Mouse (Mus musculus): ENCODE measurements around the gene Unk.

Gene Unk

GRCm38 (mm10) chr11:116030088-116030897, at the start of gene Unk:
Gene Unk, plus strand, starts transcription at chr11:116030322.
- DNase-seq (ENCODE audit: low read depth), result peak; percentile 99

- no peak for DNase-seq (ENCODE audit: low read depth)
Measured at GRCm38 (mm10) chr11:115982472-115982871, 47.6 kb upstream of the Unk start.

DNA sequence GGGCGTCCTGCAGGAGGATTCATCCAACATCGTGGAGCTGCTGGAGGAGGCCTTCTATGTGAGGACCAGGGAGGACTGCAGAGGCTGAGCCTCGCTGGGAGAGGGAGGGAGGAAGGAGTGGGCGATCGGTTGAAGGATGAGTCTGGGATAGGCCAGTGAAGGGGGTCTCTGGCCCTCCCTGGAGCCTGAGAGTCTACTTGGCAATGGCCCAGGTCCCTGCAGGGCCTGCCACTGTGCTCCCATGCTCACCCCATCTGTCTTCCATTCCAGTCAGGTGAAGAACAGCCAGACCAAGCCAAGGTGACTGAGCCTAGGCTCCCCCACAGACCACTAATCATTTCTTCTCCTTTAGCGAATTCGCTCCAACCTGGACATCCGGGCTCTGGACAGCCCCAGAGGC, 46.8 kb upstream of the Unk start:
- DNase-seq (ENCODE audit: low read depth), result no peak

DNA sequence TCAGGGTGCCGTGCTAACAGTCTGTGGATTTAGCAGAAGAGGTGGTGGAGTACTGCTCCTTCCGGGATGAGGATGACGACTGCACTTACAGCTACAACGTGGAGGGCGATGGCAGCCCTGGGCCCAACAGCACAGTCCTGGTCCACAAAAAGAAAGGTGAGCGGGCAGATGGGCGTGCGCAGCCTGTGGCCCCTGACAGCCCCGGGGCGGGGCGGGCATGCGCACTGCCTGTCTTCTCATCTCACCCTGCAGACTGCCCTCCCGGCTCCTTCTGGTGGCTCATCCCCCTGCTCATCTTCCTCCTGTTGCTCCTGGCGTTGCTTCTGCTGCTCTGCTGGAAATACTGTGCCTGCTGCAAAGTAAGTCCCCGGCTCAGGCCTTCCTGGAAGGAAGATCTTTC, 40.4 kb upstream of the Unk start:
- DNase-seq (ENCODE audit: low read depth), result no peak

- no peak for DNase-seq (ENCODE audit: low read depth)
Measured at GRCm38 (mm10) chr11:115992098-115992497, 38.0 kb upstream of the Unk start.

- DNase-seq (ENCODE audit: low read depth), result no peak
Measured at GRCm38 (mm10) chr11:115995256-115995655, 34.9 kb upstream of the Unk start.

- DNase-seq (ENCODE audit: low read depth), result peak; percentile 40
Measured at GRCm38 (mm10) chr11:115997047-115997446, 33.1 kb upstream of the Unk start.

GRCm38 (mm10) chr11:115997662-115998061, 32.5 kb upstream of the Unk start:
- DNase-seq (ENCODE audit: low read depth), result no peak

- peak; percentile 75 for DNase-seq (ENCODE audit: low read depth)
Measured at GRCm38 (mm10) chr11:115999027-115999426, 31.1 kb upstream of the Unk start.

DNA sequence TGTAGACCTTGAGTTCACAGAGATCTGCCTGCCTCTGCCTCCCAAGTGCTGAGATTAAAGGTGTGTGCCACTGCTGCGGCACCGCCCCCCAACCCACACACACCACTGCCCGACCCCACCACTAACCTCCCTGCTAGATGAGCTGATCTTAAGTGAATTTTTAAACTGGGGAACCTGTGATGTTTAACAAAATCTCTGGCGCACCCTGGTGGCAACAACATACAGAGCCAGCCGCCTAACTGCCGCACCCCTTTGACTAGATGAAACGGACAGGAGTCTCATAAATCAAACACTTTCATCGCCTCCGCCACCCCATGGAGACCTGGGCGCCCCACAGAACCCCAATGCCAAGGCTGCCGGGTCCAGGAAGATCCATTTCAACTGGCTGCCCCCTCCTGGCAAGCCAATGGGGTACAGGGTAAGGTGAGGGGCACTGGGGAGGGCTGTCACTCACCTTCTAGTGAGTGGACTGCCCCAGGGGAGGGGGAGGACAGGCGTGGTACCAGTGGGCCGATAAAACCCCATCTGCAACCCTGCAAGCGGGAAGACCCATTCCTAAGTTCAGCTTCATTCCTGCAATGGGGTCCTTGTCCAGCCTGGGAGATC, 30.5 kb upstream of the Unk start:
- DNase-seq (ENCODE audit: low read depth), result peak; percentile 87

- no peak for DNase-seq (ENCODE audit: low read depth)
Measured at GRCm38 (mm10) chr11:116000607-116001006, 29.5 kb upstream of the Unk start.

DNA sequence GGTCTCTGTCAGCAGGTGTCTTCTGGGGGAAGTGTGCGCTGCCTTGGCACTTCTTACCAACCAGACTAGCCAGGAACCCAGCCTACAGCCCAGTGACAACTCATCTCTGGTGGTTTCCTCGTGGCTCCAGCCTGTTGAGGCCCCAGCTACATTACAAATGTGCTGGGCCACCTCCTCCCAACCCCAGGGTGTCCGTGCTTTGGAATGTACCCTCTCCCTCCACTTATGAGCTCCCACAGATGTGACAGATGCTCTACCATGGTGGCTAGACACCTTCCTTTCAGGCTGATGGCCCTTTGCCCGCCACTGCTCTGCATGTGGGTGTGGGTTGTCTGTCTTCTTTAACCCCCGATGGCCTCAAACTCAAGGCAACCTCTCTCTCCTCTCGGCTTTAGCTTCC, 28.4 kb upstream of the Unk start:
- DNase-seq (ENCODE audit: low read depth), result no peak

DNA sequence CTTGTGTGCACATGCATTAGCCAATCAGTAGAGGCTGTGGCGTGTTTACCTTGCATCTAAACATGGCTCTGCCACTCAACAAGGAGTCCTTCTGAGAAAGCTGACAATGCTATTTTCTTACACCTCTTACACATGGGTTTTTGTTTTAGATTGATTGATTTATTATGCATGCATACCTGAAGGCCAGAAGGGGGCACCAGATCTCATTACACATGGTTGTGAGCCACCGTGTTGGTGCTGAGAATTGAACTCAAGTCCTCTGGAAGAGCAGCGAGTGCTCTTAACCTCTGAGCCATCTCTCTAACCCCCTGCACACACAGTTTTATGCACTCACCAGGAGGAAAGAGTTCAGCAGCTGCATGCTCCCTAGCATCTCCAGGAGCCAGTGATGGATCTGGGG, 27.2 kb upstream of the Unk start:
- DNase-seq (ENCODE audit: low read depth), result no peak

DNA sequence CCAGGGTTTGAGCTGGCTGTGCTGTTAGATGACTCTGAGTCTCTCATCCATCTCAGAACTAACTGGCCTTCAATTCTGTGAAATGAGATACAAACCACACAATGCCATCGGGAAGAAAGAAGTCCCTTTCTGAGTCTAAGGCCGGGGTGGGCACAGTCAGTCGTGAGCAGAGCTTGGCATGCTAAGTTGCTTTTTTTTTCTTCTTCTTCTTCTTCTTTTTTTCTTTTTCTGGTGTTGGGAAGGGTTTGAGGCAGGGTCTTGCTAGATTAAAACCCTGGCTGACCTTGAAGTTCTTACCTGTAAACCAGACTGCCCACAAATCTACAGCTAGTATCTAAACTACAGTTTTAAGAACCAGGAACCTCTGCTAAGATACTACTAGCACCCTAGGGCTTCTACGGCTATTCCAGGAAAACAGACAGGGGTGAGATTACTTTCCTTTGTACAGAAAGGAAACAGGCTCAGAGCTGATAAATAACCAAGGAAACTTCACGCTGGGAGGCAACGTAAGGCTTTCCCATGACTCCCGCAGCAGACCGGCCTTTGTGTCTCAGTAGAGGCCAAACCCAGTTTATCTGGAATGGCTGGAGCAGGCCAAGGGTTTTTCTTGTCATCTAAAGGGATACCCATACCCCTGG, 25.8 kb upstream of the Unk start:
- no peak for DNase-seq (ENCODE audit: low read depth)

DNA sequence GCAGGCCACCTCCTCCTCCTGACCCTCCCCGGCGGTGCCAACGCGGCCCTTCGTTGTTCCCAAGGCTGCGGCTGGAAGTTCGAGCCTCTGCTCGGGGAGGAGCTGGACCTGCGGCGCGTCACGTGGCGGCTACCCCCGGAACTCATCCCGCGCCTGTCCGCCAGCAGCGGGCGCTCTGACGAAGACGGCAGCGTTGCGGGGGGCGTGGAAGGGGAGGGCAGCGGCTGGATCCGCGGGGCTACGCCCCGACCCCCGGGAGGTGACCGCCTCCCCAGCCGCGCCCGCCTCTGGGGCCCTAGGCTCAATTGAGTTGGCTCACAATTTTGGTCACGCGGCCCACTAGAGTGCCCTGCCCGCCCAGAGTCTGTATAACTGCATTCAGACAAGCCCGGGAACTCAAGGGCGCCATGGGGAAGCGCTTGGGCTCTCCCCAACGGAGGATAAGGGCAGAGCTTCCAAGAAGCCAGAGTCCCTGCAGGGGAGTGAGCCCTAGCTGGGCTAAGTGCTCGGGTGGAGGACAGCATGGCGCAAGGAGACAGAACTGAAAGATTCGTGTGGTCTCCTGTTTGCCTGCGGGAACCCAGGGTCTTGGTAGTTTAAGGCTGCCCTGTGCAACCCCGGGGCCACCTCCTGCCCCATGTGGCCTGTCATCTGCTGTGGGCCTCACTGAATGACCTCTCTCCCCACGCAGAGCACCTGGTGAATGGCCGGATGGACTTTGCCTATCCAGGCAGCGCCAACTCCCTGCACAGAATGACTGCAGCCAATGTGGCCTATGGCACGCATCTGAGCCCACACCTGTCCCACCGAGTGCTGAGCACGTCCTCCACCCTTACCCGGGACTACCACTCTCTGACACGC, 25.1 kb upstream of the Unk start:
- DNase-seq (ENCODE audit: low read depth), result peak; percentile 91

DNA sequence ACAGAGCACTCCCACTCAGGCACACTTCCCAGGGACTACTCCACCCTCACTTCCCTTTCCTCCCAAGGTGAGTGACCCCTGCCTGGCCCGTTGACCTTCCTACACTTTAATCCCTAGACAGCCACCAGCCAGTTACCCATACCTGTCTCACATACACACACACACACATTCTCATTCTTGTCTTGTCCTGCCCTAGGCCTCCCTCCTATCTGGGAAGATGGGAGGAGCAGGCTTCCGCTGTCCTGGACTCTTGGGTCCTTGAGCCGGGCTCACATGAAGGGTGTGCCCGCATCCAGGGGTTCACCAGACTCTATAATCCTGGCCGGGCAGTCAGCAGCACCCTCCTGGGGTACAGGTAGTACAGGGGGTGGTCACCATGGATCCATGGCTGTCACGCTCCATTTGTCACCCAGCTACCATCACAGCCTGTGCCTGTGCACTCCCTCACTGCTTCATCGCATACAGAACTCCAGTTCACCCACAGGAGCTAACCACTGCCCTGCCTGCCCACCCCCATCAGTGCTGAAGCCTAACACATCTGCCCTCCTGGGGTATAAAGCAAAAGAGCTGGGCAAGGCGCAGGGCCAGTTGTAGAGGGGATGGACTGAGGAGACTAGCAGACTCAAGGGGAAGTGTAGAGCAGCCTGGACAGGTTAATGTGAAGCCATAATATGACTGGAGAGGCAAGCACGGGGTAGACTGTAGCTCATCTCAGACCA, 24.3 kb upstream of the Unk start:
- no peak for DNase-seq (ENCODE audit: low read depth)

GRCm38 (mm10) chr11:116007095-116007850, 22.8 kb upstream of the Unk start:
- no peak for DNase-seq (ENCODE audit: low read depth)

GRCm38 (mm10) chr11:116008411-116008810, 21.7 kb upstream of the Unk start:
- no peak for DNase-seq (ENCODE audit: low read depth)

DNA sequence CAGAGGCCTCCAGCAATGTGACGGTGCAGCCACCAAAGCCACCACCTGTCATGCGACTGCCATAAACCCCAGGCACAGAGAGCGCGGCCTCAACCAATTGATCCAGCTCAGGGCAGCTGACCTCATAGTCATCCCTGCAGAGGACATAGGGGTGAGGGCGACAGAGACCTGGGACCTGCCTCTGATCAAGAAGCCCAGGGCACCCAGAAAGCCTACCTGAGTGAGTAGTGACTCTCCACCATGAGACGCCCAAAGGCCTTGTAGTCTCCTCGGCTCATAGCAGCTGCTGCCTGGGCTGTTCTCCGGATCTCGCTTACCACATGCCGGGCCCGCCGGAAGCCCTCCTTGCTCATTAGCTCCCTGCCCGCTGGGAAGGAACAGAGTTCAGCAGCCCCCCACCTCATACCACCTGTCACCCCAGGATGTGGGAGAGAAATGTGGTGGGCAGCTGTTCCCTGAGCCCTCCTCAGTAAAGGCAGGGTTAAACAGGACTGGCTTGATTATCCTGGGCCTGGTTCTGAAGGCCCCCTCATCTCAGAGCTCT, 21.2 kb upstream of the Unk start:
- DNase-seq (ENCODE audit: low read depth), result no peak

DNA sequence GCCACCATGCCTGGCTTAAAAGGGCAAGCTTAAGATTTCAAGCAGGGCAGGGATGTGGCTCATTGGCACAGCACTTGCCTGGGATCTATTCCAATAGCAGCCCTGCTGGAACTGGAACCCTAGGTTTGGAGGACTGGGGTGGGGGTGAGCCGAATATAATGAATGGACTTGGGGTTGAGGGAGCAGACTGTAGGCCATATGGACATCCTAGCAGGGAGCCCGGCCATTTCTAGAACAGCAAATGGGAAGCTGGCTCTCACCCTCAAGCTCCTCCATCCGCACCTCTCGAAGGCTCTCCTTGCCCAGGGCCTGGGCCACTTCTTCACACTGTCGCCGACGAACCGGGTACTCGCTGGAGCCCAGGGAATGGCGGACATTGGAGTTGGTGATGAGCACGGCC, 20.5 kb upstream of the Unk start:
- DNase-seq (ENCODE audit: low read depth), result no peak

DNA sequence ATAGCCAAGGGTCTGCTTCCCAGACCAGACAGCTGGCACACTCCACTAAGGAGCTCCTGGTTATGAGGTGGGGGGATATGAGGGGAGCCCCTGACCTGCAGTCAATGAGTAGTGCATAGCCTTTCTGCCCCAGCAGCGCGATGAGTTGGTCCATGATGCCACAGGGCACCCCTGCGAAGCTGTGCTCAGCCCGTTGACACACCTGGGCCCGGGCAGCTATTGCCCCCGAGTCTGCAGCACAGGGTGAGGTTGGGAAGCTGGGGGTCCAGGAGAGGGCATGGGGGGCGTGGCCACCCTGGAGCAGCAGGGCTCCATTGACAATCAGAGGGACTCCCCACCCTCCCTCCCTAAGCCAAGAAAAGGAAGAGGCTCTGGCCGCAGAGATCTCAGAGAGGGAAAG, 20.0 kb upstream of the Unk start:
- DNase-seq (ENCODE audit: low read depth), result no peak
